Mouse (Mus musculus) naive thymus-derived CD4-positive, alpha-beta T cell, adult 2 months (primary cell): ENCODE results near the gene Sptbn2.

Experiments used
- DNase-seq: peaks from one replicate; pipeline ENCODE4 v3.0.0-alpha.2; 2011; ENCODE audit warnings: low read depth

The Sptbn2 gene

DNA sequence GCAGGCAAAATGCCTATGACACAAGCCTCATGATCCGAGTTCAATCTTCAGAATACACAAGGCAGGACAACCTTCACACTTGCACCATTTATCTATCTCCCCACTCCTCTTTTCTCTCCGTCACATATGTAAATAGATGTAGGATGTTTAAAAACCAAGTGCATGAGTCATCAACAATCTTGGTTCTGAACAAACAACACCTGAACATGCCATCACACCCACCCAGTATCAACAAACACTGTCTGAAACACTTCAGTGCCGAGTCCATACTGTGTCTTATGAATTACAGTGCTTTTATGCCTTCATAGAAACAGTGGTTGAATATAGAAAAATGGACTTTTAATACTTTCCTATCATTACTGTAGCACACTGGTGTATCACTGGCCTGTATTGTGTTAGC is 61.8 kb downstream of the Sptbn2 start:
- DNase-seq, result no peak

DNA sequence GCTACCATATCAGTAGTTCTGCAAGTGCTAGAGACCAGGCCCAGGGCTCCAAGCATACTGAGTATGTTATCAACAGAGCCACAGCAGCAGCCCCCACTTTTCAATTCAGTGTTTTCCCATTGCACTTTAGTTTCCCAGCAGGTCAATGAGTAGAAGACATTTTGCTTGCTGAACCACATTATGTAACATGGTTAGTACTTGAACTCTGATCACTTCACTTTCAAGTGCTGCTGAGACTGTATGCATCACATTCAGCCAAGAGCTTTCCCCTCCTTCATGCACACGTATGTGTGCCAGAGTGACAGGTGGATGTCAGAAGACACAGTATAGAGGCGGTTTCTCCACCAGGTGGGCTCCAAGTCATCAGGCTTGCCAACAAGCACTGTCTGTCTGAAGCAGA is 71.9 kb downstream of the Sptbn2 start:
- no peak for DNase-seq

DNA sequence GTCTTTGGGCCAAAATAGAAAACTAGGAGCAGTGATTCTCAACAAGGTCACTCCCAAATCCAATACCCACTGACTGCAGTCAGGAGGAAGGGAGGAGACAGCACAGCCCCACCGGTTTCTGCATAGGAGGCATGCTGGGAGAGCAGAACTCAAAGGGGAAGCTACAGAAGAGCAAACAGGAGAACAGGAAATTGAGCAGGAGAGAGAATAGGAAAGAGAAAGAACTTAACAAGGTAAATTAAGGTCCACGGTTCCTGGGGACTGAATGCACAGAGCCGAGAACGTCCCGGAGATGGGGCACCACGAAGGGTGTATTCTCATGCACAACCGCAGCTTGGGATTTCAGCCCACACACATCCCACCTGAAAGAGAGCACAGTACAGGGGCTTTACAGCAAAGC is 74.2 kb downstream of the Sptbn2 start:
- DNase-seq, result no peak

DNA sequence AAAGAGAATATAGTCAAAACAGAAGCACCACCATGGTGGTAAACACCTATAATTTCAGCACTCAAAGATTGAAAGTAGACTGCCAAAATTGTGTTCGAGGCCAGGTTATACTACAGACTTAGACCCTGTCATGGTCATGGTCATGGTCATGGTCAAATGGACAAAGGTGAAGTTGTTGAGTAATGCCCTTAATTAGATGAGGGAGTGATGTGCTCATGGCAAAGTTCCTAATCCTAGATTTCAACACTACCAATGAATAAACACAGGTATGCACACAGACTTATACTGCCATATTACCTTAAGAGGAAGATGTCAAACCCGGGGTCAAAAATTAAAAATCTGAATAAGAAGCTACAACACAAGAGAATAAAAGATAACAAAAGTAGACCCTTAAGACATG is 75.3 kb downstream of the Sptbn2 start:
- DNase-seq, result no peak

DNA sequence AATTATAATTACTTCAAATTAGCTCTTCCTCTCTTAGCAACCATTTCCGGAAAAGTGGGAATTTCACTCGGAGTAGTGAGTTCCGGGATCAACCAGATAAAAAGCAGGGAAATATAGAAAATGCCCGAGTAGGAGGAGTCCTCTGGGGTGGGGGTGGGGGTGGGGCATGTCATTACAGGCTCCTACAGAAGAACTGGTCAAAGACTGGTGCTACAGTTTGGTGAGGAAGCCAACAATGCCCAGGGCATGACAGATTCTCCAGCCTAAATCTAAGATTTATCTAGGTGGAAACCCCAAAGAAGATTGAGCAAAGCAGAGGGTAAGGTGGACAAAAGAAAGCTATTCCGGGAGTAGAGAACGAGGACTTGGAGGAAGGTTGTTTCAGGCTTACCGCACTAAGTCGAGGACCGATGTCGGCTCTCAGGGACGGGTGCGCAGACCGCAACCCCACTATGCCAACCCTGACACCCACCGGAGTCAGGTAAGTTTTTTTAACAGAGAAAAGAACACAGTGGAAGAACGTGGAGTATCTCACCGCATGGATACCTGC is 82.4 kb downstream of the Sptbn2 start:
- DNase-seq, result no peak

DNA sequence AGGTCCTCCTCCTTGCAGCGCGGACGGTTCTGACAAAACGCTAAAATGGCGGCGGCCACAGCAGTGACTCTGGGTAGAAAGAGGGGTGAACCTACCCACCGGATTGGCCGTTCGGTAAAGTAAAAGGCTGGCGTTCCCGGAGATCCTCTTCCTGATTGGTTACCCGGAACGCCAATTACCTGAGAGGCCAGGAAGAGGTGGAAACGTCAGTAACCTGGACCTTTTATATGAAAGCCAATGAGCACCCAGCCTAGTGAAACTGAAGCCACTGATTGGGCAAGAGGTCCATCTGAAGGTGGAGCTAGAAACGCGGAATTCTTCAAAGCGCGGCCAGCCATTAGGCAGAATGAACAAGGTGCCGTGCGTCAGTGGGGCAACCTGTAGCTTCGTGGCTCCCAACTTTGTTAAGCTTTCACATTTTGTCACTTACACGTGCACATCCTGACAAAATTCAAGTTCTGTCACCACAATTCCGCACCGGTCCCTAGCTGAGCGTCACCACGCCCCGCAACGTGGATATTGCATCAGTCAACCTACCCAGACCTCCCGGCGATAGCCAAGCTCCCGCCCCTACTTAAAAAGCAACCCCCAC is 83.0 kb downstream of the Sptbn2 start, which contains the start of gene Rbm4:
TSS of gene Rbm4 (minus strand) at position 71 of the 592 bp plus-strand sequence.
- DNase-seq, result peak; percentile 98

DNA sequence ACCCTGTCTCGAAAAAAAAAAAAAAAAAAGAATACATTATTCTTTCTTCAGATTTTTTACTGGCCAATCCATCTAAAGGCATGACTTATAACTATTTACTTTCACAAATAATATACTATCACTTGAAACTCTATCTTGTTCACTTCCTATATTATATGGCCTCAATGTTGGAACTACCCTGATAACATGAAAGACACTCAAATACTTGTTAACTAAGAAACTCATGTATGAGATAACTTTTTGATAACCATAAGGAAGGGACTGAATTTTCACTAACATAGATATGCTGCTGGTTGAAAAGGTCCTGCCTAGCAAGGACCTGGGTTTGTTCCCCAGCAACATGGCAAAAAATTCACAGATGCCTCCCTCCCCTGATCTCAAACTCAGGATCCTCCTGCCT is 85.0 kb downstream of the Sptbn2 start:
- DNase-seq, result no peak

DNA sequence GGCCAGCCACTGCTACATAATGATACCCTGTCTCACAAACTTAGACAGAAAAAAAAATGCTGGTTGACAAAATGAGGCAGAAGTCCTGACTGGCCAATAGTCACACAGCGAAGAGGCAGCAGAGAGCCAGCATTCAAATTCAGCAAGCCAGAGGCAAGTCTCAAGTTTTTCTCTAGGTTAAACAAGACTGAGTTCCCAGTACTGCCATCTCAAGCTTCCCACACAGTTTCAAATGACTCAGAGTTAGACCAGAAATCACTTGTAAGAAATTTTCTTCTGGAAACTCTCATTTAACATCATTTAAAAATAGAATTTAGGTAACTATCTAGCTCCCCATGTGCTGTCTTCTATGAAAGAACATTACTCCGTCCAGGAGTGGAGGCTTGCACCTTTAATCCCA is 86.9 kb downstream of the Sptbn2 start:
- DNase-seq, result no peak

DNA sequence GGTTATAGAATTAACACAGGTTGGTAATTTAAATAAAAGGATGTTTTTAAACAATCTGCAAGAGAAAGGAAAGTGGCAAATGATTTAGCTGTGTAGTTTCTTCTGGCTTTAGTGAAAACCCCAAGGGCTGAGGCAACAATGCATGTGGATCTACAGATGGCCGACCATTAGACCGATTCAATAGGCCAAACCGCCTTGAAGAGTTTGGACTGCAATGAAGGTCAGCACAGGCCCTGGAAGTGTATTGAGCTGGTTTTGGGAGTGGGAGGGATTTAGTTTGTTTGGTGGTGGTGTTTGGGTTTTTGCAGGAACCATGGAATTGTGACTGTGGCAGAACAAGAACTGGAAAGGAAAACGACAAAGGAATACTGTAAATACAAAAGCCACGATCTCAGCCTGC is 88.1 kb downstream of the Sptbn2 start:
- DNase-seq, result no peak
